Mouse (Mus musculus): ENCODE data around the gene B4galnt3. TPM values are rescaled to one million over a fixed set of nuclear protein-coding genes. Genes with fewer than 3 reads are reported as not detected.

B4galnt3 gene
- 1.5 TPM for polyA plus RNA-seq (2014; fragmentation: Illumina TruSeq; extraction: RNeasy Lipid Tissue Mini Kit (QIAGEN cat#74804); ENCODE audit: low read depth, low replicate concordance)

GRCm38 (mm10) chr6:120294056-120294784 lies at the start of gene B4galnt3, which contains the start of gene D330020A13Rik:
Gene B4galnt3, minus strand, starts transcription at chr6:120294559.
Gene D330020A13Rik, plus strand, starts transcription at chr6:120294364.

Other genes starting within 250 kb of the B4galnt3 start
- 0.98 TPM for gene Ninj2, start 201.2 kb downstream of the B4galnt3 start, polyA plus RNA-seq (2014; fragmentation: Illumina TruSeq; extraction: RNeasy Lipid Tissue Mini Kit (QIAGEN cat#74804); ENCODE audit: low read depth, low replicate concordance)
- gene D330020A13Rik, start 195 bp downstream of the B4galnt3 start, polyA plus RNA-seq (2014; fragmentation: Illumina TruSeq; extraction: RNeasy Lipid Tissue Mini Kit (QIAGEN cat#74804); ENCODE audit: low read depth, low replicate concordance): not detected
- gene Kdm5a, start 69.6 kb upstream of the B4galnt3 start, polyA plus RNA-seq (2014; fragmentation: Illumina TruSeq; extraction: RNeasy Lipid Tissue Mini Kit (QIAGEN cat#74804); ENCODE audit: low read depth, low replicate concordance): 24.2 TPM
- gene Ccdc77, start 69.8 kb upstream of the B4galnt3 start, polyA plus RNA-seq (2014; fragmentation: Illumina TruSeq; extraction: RNeasy Lipid Tissue Mini Kit (QIAGEN cat#74804); ENCODE audit: low read depth, low replicate concordance): 17.3 TPM
- 7.4 TPM for gene Il17ra, start 168.7 kb upstream of the B4galnt3 start, polyA plus RNA-seq (2014; fragmentation: Illumina TruSeq; extraction: RNeasy Lipid Tissue Mini Kit (QIAGEN cat#74804); ENCODE audit: low read depth, low replicate concordance)
- not detected for gene Tmem121b, start 199.2 kb upstream of the B4galnt3 start, polyA plus RNA-seq (2014; fragmentation: Illumina TruSeq; extraction: RNeasy Lipid Tissue Mini Kit (QIAGEN cat#74804); ENCODE audit: low read depth, low replicate concordance)
- 20.7 TPM for gene Hdhd5, start 236.8 kb upstream of the B4galnt3 start, polyA plus RNA-seq (2014; fragmentation: Illumina TruSeq; extraction: RNeasy Lipid Tissue Mini Kit (QIAGEN cat#74804); ENCODE audit: low read depth, low replicate concordance)